Mouse (Mus musculus): ENCODE measurements around the gene Olfr148.

DNA sequence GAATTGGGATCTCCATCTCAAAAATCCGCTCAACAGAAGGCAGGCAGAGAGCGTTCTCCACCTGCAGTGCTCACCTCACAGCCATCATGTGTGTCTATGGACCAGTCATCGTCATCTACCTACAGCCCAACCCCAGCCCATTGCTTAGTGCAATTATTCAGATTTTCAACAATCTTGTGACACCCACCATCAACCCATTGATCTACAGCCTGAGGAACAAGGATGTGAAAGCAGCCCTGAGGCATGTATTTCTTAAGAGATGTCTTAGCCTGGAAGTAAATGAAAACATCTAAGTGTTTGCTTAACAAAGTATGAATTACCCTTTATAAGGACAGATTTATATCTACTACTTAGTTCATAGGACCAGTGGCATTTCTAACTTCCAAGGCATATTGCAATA lies 13.3 kb downstream of the Olfr148 start:
- TF ChIP-seq POLR2A (IDR thresholded peaks at IDR 0.05; ENCODE audit: borderline replicate concordance, extremely low read depth, low read depth, low read length) (no peak), CTCF (IDR thresholded peaks at IDR 0.05; ENCODE audit: insufficient read depth, low read length) (no peak)
